Mouse (Mus musculus) brain, embryonic 14.5 days (tissue): ENCODE data around the gene Rhbdd1.

Experiments used
- CTCF ChIP-seq: fragments of 200-500 bp; IDR thresholded peaks from 2 replicates; pipeline ENCODE4 v1.5.1; 2012; ENCODE audit warnings: inconsistent platforms, mild to moderate bottlenecking, moderate library complexity, borderline replicate concordance; ENCODE audit not compliant: insufficient read depth, insufficient read length; ENCODE audit errors: extremely low read depth
- POLR2A ChIP-seq: fragments of 200-500 bp; IDR thresholded peaks from 2 replicates; pipeline ENCODE4 v1.6.1; 2012; ENCODE audit warnings: mild to moderate bottlenecking, inconsistent platforms, borderline replicate concordance; ENCODE audit not compliant: poor library complexity, insufficient read depth, insufficient read length, severe bottlenecking; ENCODE audit errors: extremely low read depth

- no peak for TF ChIP-seq CTCF
- no peak for TF ChIP-seq POLR2A
Observed at GRCm38 (mm10) chr1:82385054-82385453, 68.8 kb downstream of the Rhbdd1 start.
